Mouse (Mus musculus): Measurements from ENCODE around the gene Dtx3l. TPM values are rescaled to one million over a fixed set of nuclear protein-coding genes. Genes with fewer than 3 reads are reported as not detected.
A peak's percentile ranks its signal among the peaks of the same experiment; 100 is the strongest.

Dtx3l gene
- polyA plus RNA-seq, 1 experiment = 16.7 TPM

DNA sequence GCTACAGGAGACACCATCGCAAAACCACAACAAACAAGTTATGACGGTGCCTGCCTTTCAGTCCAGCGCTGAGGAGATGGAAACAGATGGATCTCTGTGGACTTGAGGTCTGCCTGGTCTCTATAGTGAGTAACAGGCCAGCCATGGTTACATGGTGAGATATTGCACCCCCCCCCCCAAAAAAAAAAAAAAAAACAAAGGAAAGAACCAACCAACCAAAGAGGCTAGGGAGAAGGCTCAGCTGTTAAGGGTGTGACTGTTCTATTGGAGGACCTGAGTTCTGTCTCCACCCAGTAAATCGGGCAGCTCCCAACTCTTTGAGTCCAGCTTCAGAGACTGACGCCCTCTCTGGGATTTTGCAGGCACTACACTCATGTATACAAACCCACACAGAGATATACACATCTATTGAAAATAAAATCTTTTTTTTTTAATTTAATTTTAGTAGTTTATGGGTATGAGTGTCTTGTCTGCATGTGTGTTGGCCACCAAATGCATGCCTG lies 13.7 kb upstream of the Dtx3l start:
- peaks cover 5% of the 10 kb centered on the region; the same call in 1 of the 2 replicates for H3K4me1 ChIP-seq (ENCODE audit: control insufficient read depth, insufficient read depth, insufficient read length, low read length)
- no peak for TF ChIP-seq POLR2A (IDR thresholded peaks at IDR 0.05; ENCODE audit: low read depth, low read length)
- TF ChIP-seq CTCF (IDR thresholded peaks at IDR 0.05; ENCODE audit: extremely low read depth, insufficient read length, insufficient replicate concordance, low read depth, low read length) = no peak
- H3K36me3 ChIP-seq (ENCODE audit: control insufficient read depth, insufficient read depth, low read length) = peaks cover 60% of the 10 kb centered on the region
- H3K27me3 ChIP-seq (ENCODE audit: control insufficient read depth, insufficient read depth, low read length) = no peaks in the 10 kb centered on the region
- no peak overlapping the region for H3K4me3 ChIP-seq (ENCODE audit: low read depth, low read length)
- WGBS = 91% methylated on average over 5 of the region's 5 CpGs
- no peak overlapping the region for H3K27ac ChIP-seq (ENCODE audit: insufficient read depth, low read depth, low read length)

DNA sequence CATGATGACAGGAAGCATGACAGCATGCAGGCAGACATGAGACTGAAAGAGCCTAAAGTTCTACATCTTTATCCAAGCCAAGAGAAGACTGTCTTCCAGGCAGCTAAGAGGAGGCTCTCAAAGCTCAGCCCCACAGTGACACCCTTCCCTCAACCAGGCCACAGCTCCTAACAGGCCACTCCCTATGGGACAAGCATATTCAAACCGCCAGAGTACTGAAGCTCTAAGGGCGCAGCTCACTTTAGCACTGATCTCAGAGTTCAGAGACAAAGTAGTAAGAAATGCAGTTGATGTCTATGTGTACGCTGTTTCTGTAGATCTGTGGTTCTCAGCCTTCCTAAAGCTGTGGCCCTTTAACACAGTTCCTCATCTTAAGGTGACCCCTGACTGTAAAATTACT lies 12.3 kb upstream of the Dtx3l start:
- Histone ChIP-seq H3K4me1 (ENCODE audit: control insufficient read depth, insufficient read depth, insufficient read length, low read length) (peaks cover 3% of the 10 kb centered on the region; the same call in 1 of the 2 replicates), H3K27me3 (ENCODE audit: control insufficient read depth, insufficient read depth, low read length) (no peaks in the 10 kb centered on the region), H3K27ac (ENCODE audit: insufficient read depth, low read depth, low read length) (no peak overlapping the region), H3K36me3 (ENCODE audit: control insufficient read depth, insufficient read depth, low read length) (peaks cover 60% of the 10 kb centered on the region), H3K4me3 (ENCODE audit: low read depth, low read length) (no peak overlapping the region)
- WGBS = 94% methylated on average over 3 of the region's 3 CpGs
- TF ChIP-seq CTCF (IDR thresholded peaks at IDR 0.05; ENCODE audit: extremely low read depth, insufficient read length, insufficient replicate concordance, low read depth, low read length) (no peak), POLR2A (IDR thresholded peaks at IDR 0.05; ENCODE audit: low read depth, low read length) (no peak)

DNA sequence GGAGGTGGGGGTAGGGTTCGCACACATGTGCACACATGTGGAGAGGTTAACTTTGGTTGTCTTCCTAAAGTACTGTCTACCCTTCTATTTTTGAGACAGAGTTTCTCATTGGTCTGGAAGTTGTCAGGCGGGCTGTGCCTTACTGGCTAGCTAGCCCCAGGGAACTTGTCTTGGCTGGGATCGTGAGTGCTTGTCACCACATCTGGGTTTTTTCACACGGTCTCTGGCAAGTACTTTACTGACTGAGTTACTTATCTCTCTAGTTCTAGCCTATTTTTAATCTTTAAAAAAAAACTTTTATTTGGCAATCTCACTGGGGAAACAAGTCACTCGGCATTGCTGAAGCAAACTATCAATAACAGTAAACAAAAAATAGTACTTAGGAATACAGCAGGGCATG lies 10.3 kb upstream of the Dtx3l start:
- H3K27me3 ChIP-seq (ENCODE audit: control insufficient read depth, insufficient read depth, low read length) = no peaks in the 10 kb centered on the region
- TF ChIP-seq CTCF (IDR thresholded peaks at IDR 0.05; ENCODE audit: extremely low read depth, insufficient read length, insufficient replicate concordance, low read depth, low read length) (no peak), POLR2A (IDR thresholded peaks at IDR 0.05; ENCODE audit: low read depth, low read length) (no peak)
- H3K27ac ChIP-seq (ENCODE audit: insufficient read depth, low read depth, low read length) = no peak overlapping the region
- peaks cover 2% of the 10 kb centered on the region; the same call in 1 of the 2 replicates for H3K4me1 ChIP-seq (ENCODE audit: control insufficient read depth, insufficient read depth, insufficient read length, low read length)
- WGBS = 81% methylated on average over 5 of the region's 5 CpGs
- peaks cover 57% of the 10 kb centered on the region for H3K36me3 ChIP-seq (ENCODE audit: control insufficient read depth, insufficient read depth, low read length)
- no peak overlapping the region for H3K4me3 ChIP-seq (ENCODE audit: low read depth, low read length)

DNA sequence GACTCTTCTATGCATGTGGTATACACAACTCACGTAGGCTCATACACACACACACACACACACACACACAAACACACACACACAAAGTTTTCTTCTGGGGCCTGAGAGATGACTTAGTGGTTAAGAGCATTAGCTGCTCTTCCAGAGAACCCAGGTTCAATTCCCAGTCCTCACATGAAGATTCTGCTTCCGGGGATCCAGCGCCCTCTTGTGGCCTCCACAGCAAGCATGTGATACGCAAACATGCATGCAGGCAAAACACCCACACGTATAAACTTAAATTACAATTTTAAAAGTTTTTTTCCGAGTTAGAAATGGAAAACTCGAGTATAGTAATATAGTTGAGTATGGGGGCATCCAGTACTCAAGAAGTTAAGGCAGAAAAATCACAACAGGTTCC lies 2.4 kb upstream of the Dtx3l start:
- Histone ChIP-seq H3K36me3 (ENCODE audit: control insufficient read depth, insufficient read depth, low read length) (peaks cover 35% of the 10 kb centered on the region), H3K4me1 (ENCODE audit: control insufficient read depth, insufficient read depth, insufficient read length, low read length) (peaks cover 4% of the 10 kb centered on the region; the same call in 1 of the 2 replicates), H3K4me3 (ENCODE audit: low read depth, low read length) (no peak overlapping the region), H3K27ac (ENCODE audit: insufficient read depth, low read depth, low read length) (no peak overlapping the region), H3K27me3 (ENCODE audit: control insufficient read depth, insufficient read depth, low read length) (no peaks in the 10 kb centered on the region)
- TF ChIP-seq POLR2A (IDR thresholded peaks at IDR 0.05; ENCODE audit: low read depth, low read length) (no peak), CTCF (IDR thresholded peaks at IDR 0.05; ENCODE audit: extremely low read depth, insufficient read length, insufficient replicate concordance, low read depth, low read length) (peak; percentile 54; the same call in 1 of the 2 replicates)
- 87% methylated on average over 7 of the region's 7 CpGs for WGBS

DNA sequence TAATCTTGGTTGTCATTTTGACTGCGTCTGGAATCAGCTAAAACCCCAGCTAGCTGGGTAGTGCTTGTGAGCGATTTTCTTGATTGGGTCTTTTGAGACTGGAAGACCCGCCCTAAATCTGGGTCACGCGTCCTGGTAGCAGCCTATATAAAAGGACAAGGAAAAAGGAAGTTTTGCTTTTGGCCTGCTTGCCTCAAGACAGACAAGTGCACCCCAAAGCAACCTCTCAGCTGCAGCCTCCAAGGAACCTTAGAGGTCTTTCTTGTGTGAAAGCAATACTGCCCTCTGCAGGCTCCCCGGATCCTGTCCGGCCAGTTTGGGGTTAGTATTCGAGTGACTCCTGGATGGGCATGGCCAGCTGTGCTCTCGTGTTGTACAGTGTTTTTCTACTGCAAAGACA lies 739 bp upstream of the Dtx3l start:
- TF ChIP-seq CTCF (IDR thresholded peaks at IDR 0.05; ENCODE audit: extremely low read depth, insufficient read length, insufficient replicate concordance, low read depth, low read length) = peak; percentile 89
- no peak for TF ChIP-seq POLR2A (IDR thresholded peaks at IDR 0.05; ENCODE audit: low read depth, low read length)
- peak overlapping the region; percentile 97 for H3K27ac ChIP-seq (ENCODE audit: insufficient read depth, low read depth, low read length)

DNA sequence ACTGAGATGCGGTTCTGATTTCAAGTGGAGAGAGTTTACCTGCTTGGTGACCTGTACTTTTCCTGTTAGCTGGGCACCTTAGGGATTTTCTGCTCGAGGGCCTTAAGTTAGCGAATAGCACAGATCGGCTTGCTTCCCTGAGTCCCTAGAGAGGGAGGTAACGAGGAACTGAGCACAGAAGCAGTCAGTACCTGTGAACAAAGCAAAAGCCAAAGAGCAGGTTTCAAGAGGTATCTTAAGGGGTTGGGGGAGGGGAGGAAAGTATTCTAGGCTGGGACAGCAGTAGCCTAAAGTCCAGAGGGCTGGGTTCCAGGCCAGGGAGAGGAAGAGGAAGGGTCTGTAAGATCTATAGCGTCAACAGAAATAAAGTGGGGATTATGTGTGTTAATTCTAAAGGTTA lies 310 bp upstream of the Dtx3l start:
- under 1% methylated on average over 6 of the region's 6 CpGs for WGBS

More for the DNA sequence above, 739 bp upstream of the Dtx3l start:
- peak overlapping the region; percentile 94 for H3K4me3 ChIP-seq (ENCODE audit: low read depth, low read length)
- H3K4me1 ChIP-seq (ENCODE audit: control insufficient read depth, insufficient read depth, insufficient read length, low read length) = peaks cover 7% of the 10 kb centered on the region
- H3K27me3 ChIP-seq (ENCODE audit: control insufficient read depth, insufficient read depth, low read length) = no peaks in the 10 kb centered on the region
- 1% methylated on average over 9 of the region's 9 CpGs for WGBS
- H3K36me3 ChIP-seq (ENCODE audit: control insufficient read depth, insufficient read depth, low read length) = peaks cover 40% of the 10 kb centered on the region

DNA sequence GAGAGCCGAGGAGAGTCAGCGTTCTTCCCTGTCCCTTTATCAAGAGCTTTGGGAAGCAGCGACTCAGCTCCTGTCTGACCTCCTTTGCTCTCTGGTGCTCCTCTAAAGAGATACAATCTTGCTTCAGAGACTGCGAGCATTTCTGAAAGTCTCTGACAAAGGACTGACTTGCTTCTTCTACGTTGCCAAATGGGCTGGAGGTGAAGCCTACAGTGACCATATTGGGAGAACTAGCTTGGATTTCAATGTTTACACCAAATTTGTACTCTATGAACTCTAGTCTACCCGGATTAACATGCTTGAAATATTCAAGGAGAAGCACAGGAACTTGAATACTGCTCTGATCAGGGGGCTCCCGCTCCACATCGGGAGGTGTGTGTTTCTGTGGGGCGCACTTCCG lies 5.8 kb downstream of the Dtx3l start:
- Histone ChIP-seq H3K4me3 (ENCODE audit: low read depth, low read length) (no peak overlapping the region), H3K36me3 (ENCODE audit: control insufficient read depth, insufficient read depth, low read length) (peaks cover 63% of the 10 kb centered on the region), H3K27me3 (ENCODE audit: control insufficient read depth, insufficient read depth, low read length) (no peaks in the 10 kb centered on the region), H3K4me1 (ENCODE audit: control insufficient read depth, insufficient read depth, insufficient read length, low read length) (peaks cover 6% of the 10 kb centered on the region; the same call in 1 of the 2 replicates), H3K27ac (ENCODE audit: insufficient read depth, low read depth, low read length) (no peak overlapping the region)
- TF ChIP-seq CTCF (IDR thresholded peaks at IDR 0.05; ENCODE audit: extremely low read depth, insufficient read length, insufficient replicate concordance, low read depth, low read length) (no peak), POLR2A (IDR thresholded peaks at IDR 0.05; ENCODE audit: low read depth, low read length) (no peak)
- 82% methylated on average over 10 of the region's 10 CpGs for WGBS

More for the DNA sequence above, 310 bp upstream of the Dtx3l start:
- Histone ChIP-seq H3K4me1 (ENCODE audit: control insufficient read depth, insufficient read depth, insufficient read length, low read length) (peaks cover 7% of the 10 kb centered on the region), H3K27ac (ENCODE audit: insufficient read depth, low read depth, low read length) (peak overlapping the region; percentile 97), H3K27me3 (ENCODE audit: control insufficient read depth, insufficient read depth, low read length) (no peaks in the 10 kb centered on the region), H3K4me3 (ENCODE audit: low read depth, low read length) (peak overlapping the region; percentile 94), H3K36me3 (ENCODE audit: control insufficient read depth, insufficient read depth, low read length) (peaks cover 42% of the 10 kb centered on the region)
- TF ChIP-seq CTCF (IDR thresholded peaks at IDR 0.05; ENCODE audit: extremely low read depth, insufficient read length, insufficient replicate concordance, low read depth, low read length) (no peak), POLR2A (IDR thresholded peaks at IDR 0.05; ENCODE audit: low read depth, low read length) (no peak)
